Mouse (Mus musculus) Patski (cell line): ENCODE results near the gene Crlf1. TPM values are rescaled to one million over a fixed set of nuclear protein-coding genes. Genes with fewer than 3 reads are reported as not detected.
A peak's percentile ranks its signal among the peaks of the same experiment; 100 is the strongest.

ENCODE experiments used
- ATAC-seq: fragments of 100-300 bp; one replicate; pipeline ENCODE4 v1.8.0; 2021
- CTCF ChIA-PET: fragments of 350-600 bp; sonication (Branson Sonifier 250); formaldehyde crosslinking; loops from one replicate; lab custom pipeline; 2022; ENCODE audit warnings: inconsistent platforms; lab: Charles Lee
- POLR2A ChIA-PET: fragments of 350-600 bp; sonication (Branson Sonifier 250); formaldehyde crosslinking; loops from one replicate; lab custom pipeline; 2022; ENCODE audit warnings: antibody characterized with exemption, inconsistent platforms; lab: Charles Lee
- DNase-seq: peaks from one replicate; pipeline ENCODE4 v3.0.0-alpha.2; 2011; ENCODE audit warnings: low read depth, low spot score
- H3K27me3 ChIP-seq: fragments of 371-371 bp; one replicate; pipeline ENCODE4 v1.5.1; 2021
- CTCF ChIP-seq: fragments of 100-300 bp; IDR thresholded peaks from one replicate; pipeline ENCODE4 v1.5.1; 2021
- in situ Hi-C: fragments of 300-500 bp; cut with MboI; formaldehyde crosslinking; loops from 3 replicates; pipeline ENCODE4 v1.11.1; 2018; ENCODE audit warnings: low pct_unique_long_range_greater_than_20kb, mixed read lengths
- polyA plus RNA-seq: library from polyadenylated mRNA; unstranded; gene quantifications from one replicate; pipeline ENCODE4 v1.2.3, GENCODE M21; 2021

The Crlf1 gene
- polyA plus RNA-seq, 1 experiment from 2014 or later: 29.4 TPM

DNA sequence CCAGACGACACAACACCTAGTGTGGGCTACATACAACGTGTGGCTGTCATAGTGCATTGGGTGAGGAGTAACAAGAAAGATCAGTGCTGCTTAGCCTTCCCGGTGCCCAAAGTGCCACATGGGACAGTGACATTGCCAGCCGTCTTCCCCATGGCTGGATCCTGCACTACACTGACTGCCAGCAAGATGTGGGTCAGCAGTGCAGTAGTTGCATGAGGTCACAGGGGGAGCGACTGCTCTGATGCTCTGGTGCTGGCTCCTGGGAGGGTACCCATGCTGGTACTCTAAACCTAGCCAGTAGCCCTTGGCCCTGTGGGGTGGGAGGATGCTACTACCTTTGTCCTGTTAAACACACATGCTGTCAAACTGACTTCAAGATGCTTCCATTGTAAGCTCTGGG is 32.8 kb upstream of the Crlf1 start:
- in situ Hi-C loops: no loop called here
- H3K27me3 ChIP-seq: no peaks in the 10 kb centered on the region
- ATAC-seq (peak; percentile 9), DNase-seq (no peak)
- TF ChIP-seq CTCF: no peak
- ChIA-PET POLR2A (interaction anchor here (0.9 kb wide), 1 partner anchor 12 kb away, joined by 3 read pairs; no protein-coding TSS in a partner anchor), CTCF (no interaction called here)

DNA sequence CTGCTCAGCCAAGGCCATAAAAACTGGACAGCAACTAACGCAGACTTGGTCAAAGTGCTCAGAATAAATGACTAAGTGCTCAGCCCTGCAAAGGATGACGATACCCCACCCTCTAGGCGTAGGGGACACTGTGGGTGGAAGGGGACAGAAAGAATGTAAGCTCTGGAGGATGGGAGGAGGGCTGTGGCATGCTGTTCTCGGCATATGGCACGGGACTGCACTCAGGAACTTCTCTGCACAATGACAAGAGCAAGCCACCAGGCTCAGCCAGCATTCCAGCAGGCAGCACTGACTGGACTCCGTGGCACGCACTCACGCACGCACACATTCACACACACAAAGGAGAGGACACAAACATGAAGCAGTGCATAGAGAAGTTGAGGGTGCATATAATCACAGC is 32.4 kb upstream of the Crlf1 start:
- H3K27me3 ChIP-seq: no peaks in the 10 kb centered on the region
- TF ChIP-seq CTCF: no peak
- no peak for DNase-seq
- POLR2A ChIA-PET: interaction anchor here (0.9 kb wide), 1 partner anchor 12 kb away, joined by 3 read pairs; no protein-coding TSS in a partner anchor
- no peak for ATAC-seq
- in situ Hi-C loops: no loop called here
- CTCF ChIA-PET: interaction anchor here (1.0 kb wide), 1 partner anchor 44 kb away, joined by 3 read pairs; no protein-coding TSS in a partner anchor

DNA sequence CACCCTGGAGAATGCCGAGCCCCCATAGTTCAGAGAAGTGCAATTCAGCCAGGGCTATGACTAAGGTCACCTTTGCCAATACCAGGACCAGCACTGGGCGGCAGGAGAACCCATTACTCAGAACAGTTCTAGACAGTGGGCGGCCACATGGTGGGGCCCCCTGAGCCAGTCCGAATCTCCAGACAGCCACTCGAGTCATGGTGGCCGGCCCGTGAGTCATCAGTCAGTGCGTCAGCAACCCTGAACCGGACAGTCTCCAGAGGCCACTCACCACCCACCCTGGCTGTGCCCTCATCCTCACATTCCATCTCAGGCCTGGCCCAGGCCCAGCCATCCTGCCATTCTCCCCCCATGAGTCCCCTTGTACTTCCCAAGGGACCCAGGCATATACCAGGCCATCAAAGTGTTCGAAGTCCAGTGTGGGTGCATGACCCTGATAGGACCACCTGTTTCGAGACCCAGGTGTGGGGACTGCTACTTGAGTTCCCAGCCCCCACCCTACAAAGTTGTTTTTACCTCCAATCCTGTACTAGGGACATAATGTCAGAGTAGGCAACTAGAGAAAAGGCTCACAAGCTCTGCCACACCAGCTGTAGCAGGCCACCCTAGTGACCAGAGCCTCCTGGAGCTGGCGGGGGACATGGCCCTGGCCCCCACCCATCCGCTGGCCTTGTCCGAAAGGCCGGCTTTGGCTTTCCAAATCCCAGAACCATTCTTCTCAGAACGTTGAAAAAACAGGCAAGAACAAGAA is 31.0 kb upstream of the Crlf1 start:
- H3K27me3 ChIP-seq: no peaks in the 10 kb centered on the region
- TF ChIP-seq CTCF: no peak
- DNase-seq (peak; percentile 44), ATAC-seq (peak; percentile 77)
- POLR2A ChIA-PET: interaction anchor here (1.1 kb wide), 1 partner anchor 30 kb away, joined by 4 read pairs; no protein-coding TSS in a partner anchor
- CTCF ChIA-PET: interaction anchor here (1.0 kb wide), 1 partner anchor 42 kb away, joined by 3 read pairs; no protein-coding TSS in a partner anchor
- in situ Hi-C loops: no loop called here

DNA sequence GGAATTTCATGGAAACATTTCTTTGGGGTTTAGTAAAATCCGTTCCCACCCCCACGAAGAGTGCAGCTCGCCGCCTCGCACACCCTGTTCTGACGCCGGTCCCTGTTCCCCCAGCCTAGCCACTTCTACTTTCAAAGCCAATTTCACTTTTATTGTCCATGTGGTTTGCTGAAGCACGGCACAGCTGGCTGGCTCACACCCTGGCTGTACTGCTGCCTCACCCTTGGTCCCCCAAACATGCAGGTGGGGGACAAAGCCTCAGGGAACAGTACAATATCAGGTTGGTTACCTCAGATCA is 30.5 kb upstream of the Crlf1 start:
- ChIA-PET POLR2A (interaction anchor here (1.1 kb wide), 1 partner anchor 31 kb away, joined by 4 read pairs; no protein-coding TSS in a partner anchor), CTCF (no interaction called here)
- ATAC-seq (no peak), DNase-seq (no peak)
- in situ Hi-C loops: no loop called here
- no peaks in the 10 kb centered on the region for H3K27me3 ChIP-seq
- no peak for TF ChIP-seq CTCF

DNA sequence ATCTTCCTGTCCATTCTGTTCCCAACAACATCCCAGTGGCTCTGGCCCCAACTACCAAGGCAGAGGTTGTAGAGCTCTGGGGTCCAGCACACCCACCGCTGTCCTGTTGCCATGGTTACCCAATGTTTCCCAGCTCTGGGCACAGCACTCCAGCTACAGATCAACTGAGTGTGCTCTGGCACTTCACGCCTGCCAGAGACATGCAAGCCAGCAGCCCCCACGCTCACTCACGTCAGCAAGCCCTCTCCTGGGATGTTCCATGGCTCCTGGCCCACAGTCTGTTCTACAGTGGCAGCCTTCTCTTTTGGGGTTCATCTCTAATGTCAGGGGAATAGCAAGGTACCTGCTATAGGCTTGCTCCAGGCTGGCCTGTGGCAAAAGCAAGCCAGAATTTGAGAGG is 29.7 kb upstream of the Crlf1 start:
- no peak for TF ChIP-seq CTCF
- CTCF ChIA-PET: no interaction called here
- no peak for DNase-seq

DNA sequence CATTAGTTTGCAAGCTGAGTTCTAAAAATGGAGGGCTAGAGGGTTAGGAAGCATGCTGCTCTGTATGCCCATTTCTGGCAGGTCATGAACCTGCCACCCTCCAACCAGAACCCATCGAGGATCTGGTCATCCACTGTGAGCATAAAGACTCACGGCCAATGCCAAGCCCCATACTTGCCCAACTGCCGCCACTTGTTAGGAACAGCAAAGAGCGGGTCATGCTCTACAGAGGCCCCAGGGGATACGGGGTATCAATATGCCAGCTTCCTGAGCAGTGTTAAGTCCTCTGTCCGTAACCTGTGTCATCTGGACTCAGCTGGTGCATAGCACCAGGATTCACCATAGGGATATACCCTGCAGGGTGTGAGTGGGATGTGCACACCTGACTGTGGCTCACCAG is 28.8 kb upstream of the Crlf1 start:
- TF ChIP-seq CTCF: no peak

More for the DNA sequence above, 29.7 kb upstream of the Crlf1 start:
- ATAC-seq: no peak
- no peaks in the 10 kb centered on the region for H3K27me3 ChIP-seq
- in situ Hi-C loops: no loop called here
- POLR2A ChIA-PET: interaction anchor here (1.1 kb wide), 1 partner anchor 31 kb away, joined by 4 read pairs; no protein-coding TSS in a partner anchor

DNA sequence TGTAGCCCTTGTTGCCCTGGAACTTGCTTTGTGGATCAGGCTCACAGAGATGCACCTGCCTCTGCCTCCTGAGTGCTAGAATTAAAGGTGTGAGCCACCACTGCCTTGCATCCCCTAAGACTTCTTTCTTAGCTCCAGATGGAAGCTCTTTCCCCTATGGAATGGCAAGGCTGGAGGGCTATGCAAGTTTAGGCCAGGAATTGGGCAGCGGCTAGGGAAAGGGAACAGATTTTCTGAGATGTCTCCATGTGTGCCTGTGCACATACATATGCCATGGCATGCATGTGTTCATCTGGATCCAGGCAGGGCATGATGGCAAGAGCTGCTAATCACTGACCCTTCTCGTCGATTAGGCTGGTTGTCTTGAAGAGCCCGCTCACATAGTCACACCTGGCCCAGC is 27.3 kb upstream of the Crlf1 start:
- no peak for TF ChIP-seq CTCF
- in situ Hi-C loops: no loop called here
- POLR2A ChIA-PET: interaction anchor here (0.6 kb wide), 1 partner anchor 33 kb away, joined by 3 read pairs; no protein-coding TSS in a partner anchor
- ATAC-seq: no peak
- CTCF ChIA-PET: interaction anchor here (1.3 kb wide), 1 partner anchor 11 kb away, joined by 4 read pairs; no protein-coding TSS in a partner anchor
- no peak for DNase-seq
- no peaks in the 10 kb centered on the region for H3K27me3 ChIP-seq

More for the DNA sequence above, 28.8 kb upstream of the Crlf1 start:
- no peak for ATAC-seq
- no peaks in the 10 kb centered on the region for H3K27me3 ChIP-seq
- ChIA-PET POLR2A (no interaction called here), CTCF (interaction anchor here (1.3 kb wide), 1 partner anchor 10 kb away, joined by 4 read pairs; no protein-coding TSS in a partner anchor)
- no peak for DNase-seq
- in situ Hi-C loops: no loop called here

DNA sequence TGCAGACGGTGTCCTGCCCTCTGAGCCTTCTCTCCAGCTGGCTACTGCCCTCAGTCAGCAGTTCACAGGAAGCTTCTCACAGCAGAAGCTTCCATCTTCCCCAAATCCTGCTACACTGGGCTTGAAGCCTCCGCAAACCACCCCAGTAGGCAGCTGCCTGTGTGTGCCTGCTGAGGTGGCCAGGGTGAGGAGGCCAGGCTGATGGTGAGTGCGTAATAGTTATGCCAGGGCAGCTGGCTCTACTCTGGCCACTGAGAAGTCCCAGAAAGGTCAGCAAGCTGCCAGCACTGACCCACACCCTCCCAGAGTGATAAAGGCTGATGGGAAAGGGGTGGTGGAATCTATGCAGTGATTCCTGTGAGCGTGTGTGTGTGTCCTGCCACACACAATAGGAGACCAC is 26.7 kb upstream of the Crlf1 start:
- CTCF ChIA-PET: no interaction called here
- POLR2A ChIA-PET: interaction anchor here (0.6 kb wide), 2 partner anchors 34 to 114 kb away, joined by 3 read pairs; no protein-coding TSS in a partner anchor
- TF ChIP-seq CTCF: no peak

DNA sequence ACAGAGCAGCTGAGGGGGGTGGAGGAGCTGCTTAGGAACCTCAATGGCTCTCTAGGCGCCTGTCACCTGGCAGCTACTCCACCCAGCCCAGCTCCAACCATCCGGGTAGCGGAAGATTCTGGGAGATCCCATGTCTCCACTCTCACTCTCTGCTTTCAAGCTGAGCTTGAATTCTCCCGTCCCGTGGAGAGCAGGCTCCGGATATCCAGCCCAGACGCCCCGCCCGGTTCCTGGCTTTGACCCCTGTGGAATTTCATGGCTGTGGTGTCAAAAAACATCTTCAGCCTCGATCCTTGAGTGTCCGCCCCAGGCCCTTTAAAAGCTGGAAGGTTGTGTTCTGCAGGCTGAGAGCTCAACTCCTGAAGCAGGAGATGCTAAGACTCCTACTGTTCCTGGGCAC is 26.2 kb upstream of the Crlf1 start:
- ATAC-seq: no peak
- H3K27me3 ChIP-seq: no peaks in the 10 kb centered on the region
- CTCF ChIA-PET: interaction anchor here (0.7 kb wide), 1 partner anchor 23 kb away, joined by 3 read pairs; no protein-coding TSS in a partner anchor
- DNase-seq: no peak
- in situ Hi-C loops: no loop called here
- POLR2A ChIA-PET: interaction anchor here (0.6 to 0.9 kb wide), 3 partner anchors 9 to 294 kb away, joined by 3 read pairs; no protein-coding TSS in a partner anchor
- TF ChIP-seq CTCF: no peak

More for the DNA sequence above, 26.7 kb upstream of the Crlf1 start:
- H3K27me3 ChIP-seq: no peaks in the 10 kb centered on the region
- DNase-seq (no peak), ATAC-seq (no peak)
- in situ Hi-C loops: no loop called here

DNA sequence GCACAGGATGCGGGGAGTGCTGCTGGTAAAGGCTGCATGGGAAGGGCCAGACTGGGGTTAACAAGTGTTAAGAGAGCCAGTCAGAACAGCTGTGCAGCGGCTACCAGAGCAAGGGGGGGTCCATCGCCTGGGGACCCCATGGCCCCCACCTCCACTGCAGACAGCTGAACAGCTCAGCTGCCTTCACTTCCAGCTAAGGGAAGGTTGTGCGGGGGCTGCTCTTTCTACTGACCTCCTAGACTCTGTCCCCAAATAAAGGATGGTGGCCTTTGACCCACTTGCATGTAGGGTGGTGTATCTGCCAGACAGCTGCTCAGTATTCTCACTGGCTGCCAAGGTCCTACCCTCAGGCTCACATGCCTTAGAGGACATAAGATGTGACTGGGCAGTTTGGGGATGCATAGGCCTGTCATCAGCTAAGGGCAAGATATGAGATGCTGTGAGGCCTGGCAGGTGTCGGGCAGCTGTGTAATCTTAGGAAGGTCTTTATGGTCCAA is 25.7 kb upstream of the Crlf1 start:
- no peak for DNase-seq
- in situ Hi-C loops: no loop called here
- no peak for ATAC-seq

DNA sequence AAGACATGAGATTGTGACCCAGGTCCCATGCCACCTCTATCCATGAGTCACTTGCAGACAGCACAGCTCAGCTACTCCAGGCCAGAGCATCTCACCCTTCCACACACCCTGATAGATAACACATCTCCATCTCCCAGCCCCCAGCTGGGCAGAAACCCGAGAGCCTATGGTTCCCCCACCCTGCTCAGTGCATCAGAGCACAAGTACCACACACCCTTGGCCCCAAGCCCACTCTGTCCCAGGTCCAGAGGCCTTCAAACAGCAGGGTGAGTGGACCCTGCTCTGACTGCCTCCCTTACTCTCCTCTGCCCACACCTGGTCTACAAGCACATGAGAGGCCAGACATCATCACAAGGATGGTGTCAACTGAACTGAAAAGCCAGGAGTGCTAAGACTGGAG is 25.1 kb upstream of the Crlf1 start:
- DNase-seq (no peak), ATAC-seq (no peak)
- H3K27me3 ChIP-seq: no peaks in the 10 kb centered on the region
- CTCF ChIA-PET: interaction anchor here (0.7 kb wide), 1 partner anchor 26 kb away, joined by 3 read pairs; no protein-coding TSS in a partner anchor
- POLR2A ChIA-PET: no interaction called here
- no peak for TF ChIP-seq CTCF
- in situ Hi-C loops: no loop called here

More for the DNA sequence above, 25.7 kb upstream of the Crlf1 start:
- CTCF ChIA-PET: interaction anchor here (0.7 kb wide), 2 partner anchors 24 to 25 kb away, joined by 3 read pairs; no protein-coding TSS in a partner anchor
- POLR2A ChIA-PET: interaction anchor here (0.6 to 0.9 kb wide), 3 partner anchors 10 to 294 kb away, joined by 3 to 5 read pairs (median 3); no protein-coding TSS in a partner anchor
- H3K27me3 ChIP-seq: no peaks in the 10 kb centered on the region
- no peak for TF ChIP-seq CTCF
